Mouse (Mus musculus) midbrain, embryonic 14.5 days (tissue): ENCODE results near the gene Ghdc. TPM values are rescaled to one million over a fixed set of nuclear protein-coding genes. Genes with fewer than 3 reads are reported as not detected.

Source experiments
- ATAC-seq: fragments of 200-750 bp; cut with Nextera tagmentation; 2 replicates; pipeline ENCODE4 v1.8.0; 2017; ENCODE audit warnings: moderate number of reproducible peaks, moderate library complexity; ENCODE audit not compliant: low FRiP score, low TSS enrichment
- DNase-seq: peaks from one replicate; pipeline ENCODE4 v3.0.0-alpha.2; 2015
- H3K27ac ChIP-seq: fragments of 300-500 bp; sonication (generic); replicated peaks from 2 replicates; pipeline ENCODE4 v1.5.1; 2014; ENCODE audit warnings: mild to moderate bottlenecking, low read depth, low read length, moderate library complexity
- H3K27me3 ChIP-seq: fragments of 300-500 bp; sonication (generic); 2 replicates; pipeline ENCODE4 v1.6.1; 2014; ENCODE audit warnings: low read length, control low read depth, mixed read lengths; ENCODE audit not compliant: control insufficient read depth, insufficient read depth
- H3K36me3 ChIP-seq: fragments of 300-500 bp; sonication (generic); 2 replicates; pipeline ENCODE4 v1.6.1; 2014; ENCODE audit warnings: low read length, control low read depth; ENCODE audit not compliant: control insufficient read depth, insufficient read depth
- H3K4me1 ChIP-seq: fragments of 300-500 bp; sonication (generic); 2 replicates; pipeline ENCODE4 v1.6.1; 2014; ENCODE audit warnings: mild to moderate bottlenecking, antibody characterized with exemption, low read length, control low read depth; ENCODE audit not compliant: control insufficient read depth, insufficient read depth
- H3K4me2 ChIP-seq: fragments of 300-500 bp; sonication (generic); 2 replicates; pipeline ENCODE4 v1.6.1; 2014; ENCODE audit warnings: mild to moderate bottlenecking, low read length, moderate library complexity
- H3K4me3 ChIP-seq: fragments of 300-500 bp; sonication (generic); replicated peaks from 2 replicates; pipeline ENCODE4 v1.5.1; 2014; ENCODE audit warnings: low read depth, low read length
- H3K9ac ChIP-seq: fragments of 300-500 bp; sonication (generic); replicated peaks from 2 replicates; pipeline ENCODE4 v1.6.1; 2014; ENCODE audit warnings: mild to moderate bottlenecking, low read length, moderate library complexity
- H3K9me3 ChIP-seq: fragments of 300-500 bp; sonication (generic); 2 replicates; pipeline ENCODE4 v1.6.1; 2016; ENCODE audit warnings: low read length, control low read depth, mixed read lengths; ENCODE audit not compliant: control insufficient read depth
- WGBS: fragments of 180-500 bp; shearing (Covaris S2); extraction: QIAGEN DNeasy Blood & Tissue Kit; methylation state at CpG from one replicate; pipeline ENCODE4 v1.1.7; 2014; 5-methylcytosine and 5-hydroxymethylcytosine counted together
- polyA plus RNA-seq: library from polyadenylated mRNA; unstranded; fragments of >200 nt; fragmentation: Nextera tagmentation; extraction: Ambion mirVana; gene quantifications from 2 replicates; pipeline ENCODE4 v1.2.1, GENCODE M21; 2014

The Ghdc gene
- polyA plus RNA-seq, 1 experiment from 2014 or later: 3.0 TPM

DNA sequence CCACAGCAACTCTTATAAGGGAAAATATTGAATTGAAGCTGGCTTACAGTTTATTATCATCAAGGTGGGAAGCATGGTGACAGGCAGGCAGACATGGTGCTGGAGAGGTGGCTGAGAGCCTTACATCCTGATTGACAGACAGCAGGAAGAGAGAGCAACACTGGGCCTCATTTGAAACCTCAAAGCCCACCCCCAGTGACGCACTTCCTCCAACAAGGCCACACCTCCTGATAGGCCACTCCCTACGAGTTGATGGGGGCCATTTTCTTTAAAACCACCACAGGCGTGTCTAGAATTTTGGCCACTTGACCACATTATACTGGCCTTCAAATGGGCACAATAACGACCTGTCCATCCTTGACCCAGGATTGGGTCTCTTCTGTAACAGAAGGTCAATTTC is 3.5 kb upstream of the Ghdc start:
- Histone ChIP-seq H3K27ac (no peak overlapping the region), H3K27me3 (no peaks in the 10 kb centered on the region), H3K9ac (no peak overlapping the region), H3K4me1 (peaks cover 3% of the 10 kb centered on the region; the same call in 1 of the 2 replicates), H3K4me3 (no peak overlapping the region), H3K4me2 (no peak overlapping the region), H3K36me3 (no peaks in the 10 kb centered on the region), H3K9me3 (no peaks in the 10 kb centered on the region)
- 79% methylated on average over 4 of the region's 4 CpGs for WGBS
- DNase-seq (no peak), ATAC-seq (no peak)

DNA sequence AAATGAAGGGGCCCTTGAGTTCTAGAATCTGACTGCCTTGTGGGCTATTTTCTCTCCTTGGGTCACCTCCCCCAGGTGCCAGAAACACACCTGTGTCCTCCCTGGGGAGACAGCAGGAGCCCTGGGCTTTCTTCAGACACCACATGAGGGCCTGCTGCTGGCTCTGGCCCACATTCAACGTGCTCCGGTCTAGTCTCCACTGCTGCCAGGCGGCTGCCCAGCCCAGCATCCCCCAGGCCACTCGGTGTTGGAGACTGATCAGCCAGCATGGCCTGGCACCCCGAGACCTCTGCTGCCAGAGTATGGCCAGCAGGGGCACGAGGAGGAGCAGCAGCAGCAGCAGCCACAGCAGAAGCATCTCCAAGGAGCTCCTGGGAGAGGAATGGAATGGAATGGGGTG is 777 bp downstream of the Ghdc start:
- Histone ChIP-seq H3K36me3 (no peaks in the 10 kb centered on the region), H3K4me1 (peaks cover 3% of the 10 kb centered on the region; the same call in 1 of the 2 replicates), H3K4me3 (peak overlapping the region; percentile 38; the same call in 1 of the 2 replicates), H3K9ac (0 out of 2 replicates have a peak overlapping the region, but pooled peaks have one; percentile 9), H3K9me3 (no peaks in the 10 kb centered on the region), H3K4me2 (peak overlapping the region; percentile 45), H3K27me3 (no peaks in the 10 kb centered on the region), H3K27ac (no peak overlapping the region)
- ATAC-seq: no peak
- DNase-seq: no peak
- 54% methylated on average over 6 of the region's 6 CpGs for WGBS

DNA sequence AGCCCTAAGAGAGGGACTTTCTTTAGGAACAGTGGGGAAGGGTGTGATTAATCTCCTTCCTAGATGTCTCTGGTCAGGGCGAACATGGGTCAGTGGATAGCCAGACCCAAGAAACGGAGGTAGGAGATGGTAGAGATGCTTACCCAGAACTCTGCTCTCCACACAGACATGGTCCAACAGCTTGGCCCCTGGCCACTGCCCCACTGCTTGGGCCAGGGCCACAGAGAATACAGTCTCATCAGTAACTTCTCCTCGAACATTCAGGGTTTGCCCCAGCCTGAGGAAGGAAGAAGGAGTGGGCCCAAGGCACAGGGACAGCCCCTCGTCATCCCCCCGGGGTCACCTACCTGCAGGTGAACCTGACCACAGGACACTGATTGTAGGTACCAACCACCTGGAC is 2.9 kb downstream of the Ghdc start:
- 83% methylated on average over 5 of the region's 5 CpGs for WGBS

DNA sequence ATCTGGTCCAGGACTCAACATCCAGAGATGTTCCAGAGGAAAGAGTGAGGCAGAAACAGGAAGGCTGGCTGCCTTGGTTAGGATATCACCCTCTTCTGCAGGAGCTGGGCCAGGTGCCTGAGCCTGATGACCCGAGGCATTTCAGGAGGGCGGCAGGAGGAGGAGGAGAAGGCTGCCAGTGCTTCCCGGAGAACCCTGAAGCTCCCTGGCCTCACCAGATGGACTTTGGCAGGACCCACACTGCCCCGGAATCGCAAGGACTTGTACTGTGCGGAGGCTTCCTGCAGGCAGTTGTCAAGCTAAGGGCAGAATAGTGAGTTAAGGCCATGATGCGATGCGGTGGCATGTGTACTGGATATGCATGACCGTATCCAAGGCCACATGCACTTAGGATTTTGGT is 4.0 kb downstream of the Ghdc start:
- 87% methylated on average over 9 of the region's 9 CpGs for WGBS
- peaks cover 3% of the 10 kb centered on the region; the same call in 1 of the 2 replicates for H3K4me1 ChIP-seq

More for the DNA sequence above, 2.9 kb downstream of the Ghdc start:
- H3K4me2 ChIP-seq: no peak overlapping the region
- no peaks in the 10 kb centered on the region for H3K36me3 ChIP-seq
- peaks cover 3% of the 10 kb centered on the region; the same call in 1 of the 2 replicates for H3K4me1 ChIP-seq
- no peak overlapping the region for H3K27ac ChIP-seq
- H3K9me3 ChIP-seq: no peaks in the 10 kb centered on the region
- no peak overlapping the region for H3K4me3 ChIP-seq
- H3K27me3 ChIP-seq: no peaks in the 10 kb centered on the region
- DNase-seq (no peak), ATAC-seq (no peak)
- H3K9ac ChIP-seq: no peak overlapping the region

DNA sequence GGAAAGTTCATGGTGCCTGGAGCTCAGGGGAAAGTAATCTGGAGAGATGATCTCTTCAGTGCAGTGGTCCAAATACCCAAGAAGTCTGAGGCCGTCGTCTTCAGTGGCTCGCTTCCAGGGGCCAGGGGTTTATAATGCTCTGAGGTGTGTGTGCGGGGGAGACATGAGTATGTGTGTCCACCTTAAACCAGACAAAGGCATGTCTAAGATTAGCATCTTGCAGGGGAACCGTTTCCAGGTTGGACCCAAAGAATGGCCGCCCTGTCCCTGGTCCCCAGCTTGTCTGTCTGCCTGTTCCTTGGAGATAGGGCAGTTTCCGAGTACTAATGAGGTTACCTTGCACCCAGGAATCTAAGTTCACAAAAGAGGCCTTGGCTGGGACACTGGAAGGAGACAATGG is 7.9 kb downstream of the Ghdc start, which contains the start of gene Hcrt:
Gene Hcrt (minus strand): TSS at position 101 of the 400 bp plus-strand sequence.
- no peaks in the 10 kb centered on the region for H3K36me3 ChIP-seq
- H3K27me3 ChIP-seq: no peaks in the 10 kb centered on the region
- no peak for ATAC-seq
- no peak for DNase-seq
- H3K9ac ChIP-seq: peak within 1 kb of the TSS; percentile 36
- peak within 1 kb of the TSS; percentile 60 for H3K4me2 ChIP-seq
- 88% methylated on average over 7 of the region's 7 CpGs for WGBS
- H3K9me3 ChIP-seq: no peaks in the 10 kb centered on the region
- H3K27ac ChIP-seq: no peak within 1 kb of the TSS
- H3K4me1 ChIP-seq: peaks cover 10% of the 10 kb centered on the region; the same call in 1 of the 2 replicates
- peak within 1 kb of the TSS; percentile 38 for H3K4me3 ChIP-seq

More for the DNA sequence above, 4.0 kb downstream of the Ghdc start:
- Histone ChIP-seq H3K9me3 (no peaks in the 10 kb centered on the region), H3K4me3 (no peak overlapping the region), H3K27ac (no peak overlapping the region), H3K36me3 (no peaks in the 10 kb centered on the region), H3K9ac (no peak overlapping the region), H3K4me2 (no peak overlapping the region), H3K27me3 (no peaks in the 10 kb centered on the region)
- DNase-seq (no peak), ATAC-seq (no peak)

DNA sequence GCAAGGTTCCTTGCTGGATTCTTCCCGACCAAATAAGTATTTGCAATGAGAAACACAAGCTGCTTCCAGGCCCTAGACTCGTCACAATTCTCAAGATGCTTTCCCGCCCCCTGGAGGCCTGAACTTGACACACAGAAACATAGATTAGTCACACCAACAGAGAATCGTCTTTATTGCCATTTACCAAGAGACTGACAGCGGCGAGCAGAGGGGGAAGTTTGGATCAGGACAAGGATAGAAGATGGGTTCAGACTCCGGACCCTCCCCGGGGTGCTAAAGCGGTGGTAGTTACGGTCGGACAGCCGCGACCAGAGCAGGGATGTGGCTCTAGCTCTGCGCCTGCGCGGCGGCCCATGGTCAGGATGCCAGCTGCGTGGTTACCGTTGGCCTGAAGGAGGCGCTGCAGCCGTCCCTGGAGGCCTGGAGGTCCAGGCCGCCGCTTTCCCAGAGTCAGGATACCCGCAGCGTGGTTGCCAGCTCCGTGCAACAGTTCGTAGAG is 9.2 kb downstream of the Ghdc start:
- Histone ChIP-seq H3K4me1 (peaks cover 10% of the 10 kb centered on the region; the same call in 1 of the 2 replicates), H3K27ac (no peak overlapping the region), H3K4me2 (peak overlapping the region; percentile 60), H3K9ac (peak overlapping the region; percentile 36), H3K27me3 (no peaks in the 10 kb centered on the region), H3K36me3 (no peaks in the 10 kb centered on the region), H3K4me3 (peak overlapping the region; percentile 38), H3K9me3 (no peaks in the 10 kb centered on the region)
- under 1% methylated on average over 27 of the region's 27 CpGs for WGBS
- DNase-seq (peak; percentile 93), ATAC-seq (peak; percentile 50)

DNA sequence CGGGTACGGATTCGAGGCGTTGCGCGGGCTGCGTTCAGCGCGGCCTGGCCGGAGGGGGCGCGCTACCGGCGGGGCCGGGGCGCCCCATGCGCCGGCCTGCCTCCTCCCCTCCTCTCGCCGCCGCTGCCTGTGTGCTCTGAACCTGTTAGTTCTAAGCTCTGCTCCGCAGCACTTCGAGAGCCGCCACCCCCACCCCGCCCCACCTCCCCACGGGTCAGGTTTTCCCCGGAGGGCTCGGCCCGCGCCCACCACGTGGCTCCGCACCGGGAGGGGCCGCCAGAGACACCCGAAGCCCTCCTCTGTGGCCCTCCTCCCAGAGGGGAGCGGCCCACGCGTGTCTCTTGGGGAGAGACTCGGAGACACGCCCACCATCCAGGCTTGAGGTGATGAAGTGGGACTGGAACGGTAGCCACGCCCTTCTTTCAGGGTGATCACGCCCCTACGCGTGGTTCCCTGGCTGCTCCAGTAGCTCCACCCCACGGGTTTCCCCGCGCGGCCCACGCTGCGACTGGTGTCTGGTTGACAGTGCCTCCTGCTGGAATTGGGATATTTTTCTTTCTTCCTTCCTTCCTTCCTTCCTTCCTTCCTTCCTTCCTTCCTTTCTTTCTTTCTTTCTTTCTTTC is 11.0 kb downstream of the Ghdc start, which contains the start of gene Kcnh4:
Gene Kcnh4 (minus strand): TSS at position 332 of the 623 bp plus-strand sequence.
- H3K27ac ChIP-seq: peak within 1 kb of the TSS; percentile 71
- ATAC-seq: peak; percentile 60; the same call in 1 of the 2 replicates
- H3K4me2 ChIP-seq: peak within 1 kb of the TSS; percentile 71
- peak within 1 kb of the TSS; percentile 53 for H3K4me3 ChIP-seq
- peaks cover 13% of the 10 kb centered on the region for H3K36me3 ChIP-seq
- DNase-seq: peak; percentile 89
- peaks cover 10% of the 10 kb centered on the region; the same call in 1 of the 2 replicates for H3K4me1 ChIP-seq
- under 1% methylated on average over 51 of the region's 51 CpGs for WGBS
- H3K9me3 ChIP-seq: no peaks in the 10 kb centered on the region
- H3K9ac ChIP-seq: peak within 1 kb of the TSS; percentile 73
- no peaks in the 10 kb centered on the region for H3K27me3 ChIP-seq

DNA sequence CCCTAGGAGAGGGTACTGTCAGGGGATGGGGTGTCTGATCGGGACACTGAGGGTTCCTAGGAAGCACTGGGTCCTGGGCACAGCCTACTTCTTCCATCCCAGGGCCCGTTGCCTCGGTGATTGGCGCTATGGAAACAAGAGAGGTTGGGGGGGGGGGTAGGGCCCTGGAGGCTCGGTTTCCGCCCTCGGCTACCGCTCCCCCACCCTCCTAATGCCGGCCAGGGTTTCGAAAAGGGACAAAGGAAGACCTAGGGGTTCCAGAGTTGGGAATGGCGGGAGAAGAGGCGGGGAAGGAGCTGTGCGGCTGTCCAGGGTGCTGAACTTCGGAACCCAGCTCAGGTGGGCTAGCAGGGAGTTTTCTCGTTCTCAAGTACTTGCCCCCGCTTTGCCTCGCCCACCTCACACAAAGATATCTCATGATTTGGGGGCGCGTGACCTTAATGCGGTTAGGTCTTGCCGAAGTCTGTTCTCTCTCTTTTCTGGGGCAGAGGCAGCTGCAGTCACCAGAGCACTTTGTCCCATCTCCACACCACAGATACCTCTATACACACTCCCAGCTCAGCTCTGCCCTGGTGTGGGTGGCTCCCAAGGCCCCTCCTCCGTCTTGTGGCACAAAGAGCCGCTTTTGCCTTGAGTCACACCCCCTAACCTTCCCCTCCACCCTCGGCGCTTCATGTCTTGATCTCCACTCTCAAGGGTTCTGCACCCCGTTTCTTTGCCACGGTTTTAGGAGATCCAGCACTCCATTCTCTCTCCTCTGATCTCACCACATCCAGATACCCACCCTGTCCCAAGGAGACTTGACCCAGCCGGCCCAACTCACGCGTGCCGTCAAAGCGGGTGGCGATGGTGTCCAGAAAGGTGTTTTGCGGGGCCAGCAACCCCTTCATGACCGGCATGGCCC is 11.8 kb downstream of the Ghdc start:
- Histone ChIP-seq H3K27me3 (no peaks in the 10 kb centered on the region), H3K36me3 (peaks cover 18% of the 10 kb centered on the region), H3K27ac (peak overlapping the region; percentile 71), H3K4me1 (peaks cover 10% of the 10 kb centered on the region; the same call in 1 of the 2 replicates), H3K4me2 (peak overlapping the region; percentile 71), H3K9me3 (no peaks in the 10 kb centered on the region), H3K9ac (peak overlapping the region; percentile 73), H3K4me3 (peak overlapping the region; percentile 53)
- peak; percentile 58 for DNase-seq
- ATAC-seq: peak; percentile 14; the same call in 1 of the 2 replicates
- 1% methylated on average over 35 of the region's 35 CpGs for WGBS
